Mouse (Mus musculus): ENCODE data around the gene Myh14. TPM values are rescaled to one million over a fixed set of nuclear protein-coding genes. Genes with fewer than 3 reads are reported as not detected.

Myh14 gene
- polyA plus RNA-seq, 1 experiment from 2014 or later, result 70.3 TPM

Other genes starting within 250 kb of the Myh14 start
- 0.31 and 0.43 TPM in 2 replicates for gene Lrrc4b, start 241.8 kb downstream of the Myh14 start, polyA plus RNA-seq (2015; fragmentation: Nextera tagmentation; extraction: Ambion mirVana)
- 2.3 and 2.4 TPM in 2 replicates for gene Aspdh, start 205.5 kb downstream of the Myh14 start, polyA plus RNA-seq (2015; fragmentation: Nextera tagmentation; extraction: Ambion mirVana)
- 83.5 and 86.3 TPM in 2 replicates for gene Josd2, start 202.9 kb downstream of the Myh14 start, polyA plus RNA-seq (2015; fragmentation: Nextera tagmentation; extraction: Ambion mirVana)
- 77.2 and 87.0 TPM in 2 replicates for gene Emc10, start 174.3 kb downstream of the Myh14 start, polyA plus RNA-seq (2015; fragmentation: Nextera tagmentation; extraction: Ambion mirVana)
- gene Fam71e1, start 174.3 kb downstream of the Myh14 start, polyA plus RNA-seq (2015; fragmentation: Nextera tagmentation; extraction: Ambion mirVana), result 5.9 and 6.2 TPM in 2 replicates
- 0.38 and 0.45 TPM in 2 replicates for gene Mybpc2, start 146.2 kb downstream of the Myh14 start, polyA plus RNA-seq (2015; fragmentation: Nextera tagmentation; extraction: Ambion mirVana)
- 0.39 and 0.48 TPM in 2 replicates for gene Spib, start 138.8 kb downstream of the Myh14 start, polyA plus RNA-seq (2015; fragmentation: Nextera tagmentation; extraction: Ambion mirVana)
- 68.5 and 76.4 TPM in 2 replicates for gene Pold1, start 122.0 kb downstream of the Myh14 start, polyA plus RNA-seq (2015; fragmentation: Nextera tagmentation; extraction: Ambion mirVana)
- 79.3 and 83.3 TPM in 2 replicates for gene Nr1h2, start 116.9 kb downstream of the Myh14 start, polyA plus RNA-seq (2015; fragmentation: Nextera tagmentation; extraction: Ambion mirVana)
- 3.4 and 3.9 TPM in 2 replicates for gene Napsa, start 98.5 kb downstream of the Myh14 start, polyA plus RNA-seq (2015; fragmentation: Nextera tagmentation; extraction: Ambion mirVana)
- 0.20 and 0.22 TPM in 2 replicates for gene Kcnc3, start 80.2 kb downstream of the Myh14 start, polyA plus RNA-seq (2015; fragmentation: Nextera tagmentation; extraction: Ambion mirVana)
- not detected in 2 replicates for gene Izumo2, start 37.9 kb upstream of the Myh14 start, polyA plus RNA-seq (2015; fragmentation: Nextera tagmentation; extraction: Ambion mirVana)
- gene Vrk3, start 77.6 kb upstream of the Myh14 start, polyA plus RNA-seq (2015; fragmentation: Nextera tagmentation; extraction: Ambion mirVana), result 47.3 and 48.5 TPM in 2 replicates
- 1.8 and 2.0 TPM in 2 replicates for gene Zfp473, start 80.2 kb upstream of the Myh14 start, polyA plus RNA-seq (2015; fragmentation: Nextera tagmentation; extraction: Ambion mirVana)
- 78.7 and 87.8 TPM in 2 replicates for gene Nup62, start 145.2 kb upstream of the Myh14 start, polyA plus RNA-seq (2015; fragmentation: Nextera tagmentation; extraction: Ambion mirVana)
- 1.5 and 1.8 TPM in 2 replicates for gene Il4i1, start 145.5 kb upstream of the Myh14 start, polyA plus RNA-seq (2015; fragmentation: Nextera tagmentation; extraction: Ambion mirVana)
- gene Atf5, start 145.8 kb upstream of the Myh14 start, polyA plus RNA-seq (2015; fragmentation: Nextera tagmentation; extraction: Ambion mirVana), result 4.9 and 5.5 TPM in 2 replicates
- gene Akt1s1, start 178.1 kb upstream of the Myh14 start, polyA plus RNA-seq (2015; fragmentation: Nextera tagmentation; extraction: Ambion mirVana), result 105 and 107 TPM in 2 replicates
- 73.6 and 77.9 TPM in 2 replicates for gene Tbc1d17, start 178.2 kb upstream of the Myh14 start, polyA plus RNA-seq (2015; fragmentation: Nextera tagmentation; extraction: Ambion mirVana)
- 26.6 and 30.6 TPM in 2 replicates for gene Pnkp, start 186.3 kb upstream of the Myh14 start, polyA plus RNA-seq (2015; fragmentation: Nextera tagmentation; extraction: Ambion mirVana)
- gene Ptov1, start 198.9 kb upstream of the Myh14 start, polyA plus RNA-seq (2015; fragmentation: Nextera tagmentation; extraction: Ambion mirVana), result 71.8 and 159 TPM in 2 replicates
- gene Med25, start 221.9 kb upstream of the Myh14 start, polyA plus RNA-seq (2015; fragmentation: Nextera tagmentation; extraction: Ambion mirVana), result 86.6 and 98.5 TPM in 2 replicates
- 18.2 and 19.4 TPM in 2 replicates for gene Fuz, start 225.2 kb upstream of the Myh14 start, polyA plus RNA-seq (2015; fragmentation: Nextera tagmentation; extraction: Ambion mirVana)

All from intestine, embryonic 16.5 days (tissue).